Mouse (Mus musculus) CH12.LX (cell line): ENCODE data around the gene Zbtb20.

Experiments
- CTCF ChIP-seq, 2 experiments: IDR thresholded peaks in 1 of 2; conservative IDR thresholded peaks in 1 of 2; 2 replicates each; pipeline ENCODE4 v1.5.1; 2011 to 2012; ENCODE audit warnings: low read depth in 2 of 2, low read length in 2 of 2, improper control_type of control experiment in 1 of 2, inconsistent platforms in 1 of 2, mild to moderate bottlenecking in 1 of 2, moderate library complexity in 1 of 2
- MAX ChIP-seq: IDR thresholded peaks from 2 replicates; pipeline ENCODE4 v1.6.1; 2011; ENCODE audit warnings: low read length, improper control_type of control experiment
- MEF2A ChIP-seq: IDR thresholded peaks from 2 replicates; pipeline ENCODE4 v1.6.1; 2014; ENCODE audit warnings: low read depth, mild to moderate bottlenecking, inconsistent platforms, low read length, improper control_type of control experiment, borderline replicate concordance
- POLR2A ChIP-seq: IDR thresholded peaks from 2 replicates; pipeline ENCODE4 v1.6.1; 2011; ENCODE audit warnings: low read depth, mild to moderate bottlenecking, improper control_type of control experiment, low read length
- SMC3 ChIP-seq: IDR thresholded peaks from 2 replicates; pipeline ENCODE4 v1.6.1; 2011; ENCODE audit warnings: low read depth, low read length, improper control_type of control experiment
- UBTF ChIP-seq: IDR thresholded peaks from 2 replicates; pipeline ENCODE4 v1.6.1; 2012; ENCODE audit warnings: low read depth, mild to moderate bottlenecking, inconsistent platforms, low read length, improper control_type of control experiment, moderate library complexity
- USF1 ChIP-seq: IDR thresholded peaks from 2 replicates; pipeline ENCODE4 v1.6.1; 2014; ENCODE audit warnings: low read depth, mild to moderate bottlenecking, inconsistent platforms, low read length, improper control_type of control experiment
- ZC3H11A ChIP-seq: IDR thresholded peaks from 2 replicates; pipeline ENCODE4 v1.6.1; 2012; ENCODE audit warnings: low read depth, mild to moderate bottlenecking, inconsistent platforms, low read length, improper control_type of control experiment

GRCm38 (mm10) chr16:43552443-43552842 is 676.8 kb downstream of the Zbtb20 start:
- TF ChIP-seq UBTF = no peak
- no peak for TF ChIP-seq USF1
- no peak for TF ChIP-seq SMC3
- no peak for TF ChIP-seq POLR2A
- TF ChIP-seq CTCF (conservative IDR thresholded peaks at IDR 0.05 in 1 of 2, IDR thresholded peaks at IDR 0.05 in 1 of 2; ENCODE audit: low read depth in 2 of 2, low read length in 2 of 2) = no peak
- TF ChIP-seq MEF2A = no peak
- TF ChIP-seq MAX = no peak
- no peak for TF ChIP-seq ZC3H11A
